Mouse (Mus musculus): Measurements from ENCODE around the gene Endou. TPM values are rescaled to one million over a fixed set of nuclear protein-coding genes. Genes with fewer than 3 reads are reported as not detected.

Endou gene
- 2.7 and 3.0 TPM in 2 replicates for polyA plus RNA-seq (2015; fragmentation: Nextera tagmentation; extraction: Ambion mirVana)

GRCm38 (mm10) chr15:97731111-97731510, at the start of gene Endou:
Gene Endou, minus strand, starts transcription at chr15:97731339.
- H3K36me3 ChIP-seq = no peaks in the 10 kb centered on the region
- H3K9ac ChIP-seq = no peak within 1 kb of the TSS
- H3K27me3 ChIP-seq = no peaks in the 10 kb centered on the region
- ATAC-seq (ENCODE audit: low FRiP score, low read depth) = no peak
- H3K4me3 ChIP-seq = no peak within 1 kb of the TSS
- no peaks in the 10 kb centered on the region for H3K9me3 ChIP-seq
- 76% methylated on average over 8 of the region's 8 CpGs for WGBS
- H3K4me1 ChIP-seq = no peaks in the 10 kb centered on the region
- H3K4me2 ChIP-seq (replicated peaks) = no peak within 1 kb of the TSS
- H3K27ac ChIP-seq = no peak within 1 kb of the TSS

- Histone ChIP-seq H3K9ac (no peak overlapping the region), H3K27ac (peak overlapping the region; percentile 76), H3K9me3 (no peaks in the 10 kb centered on the region), H3K4me1 (peaks cover 44% of the 10 kb centered on the region), H3K4me3 (no peak overlapping the region), H3K27me3 (no peaks in the 10 kb centered on the region), H3K4me2 (replicated peaks) (peak overlapping the region; percentile 19), H3K36me3 (no peaks in the 10 kb centered on the region)
- 20% methylated on average over 12 of the region's 12 CpGs for WGBS
- ATAC-seq (ENCODE audit: low FRiP score, low read depth) = no peak
These were observed 49.5 kb upstream of the Endou start for GRCm38 (mm10) chr15:97780611-97781031.

- Histone ChIP-seq H3K27ac (peak overlapping the region; percentile 76; the same call in 1 of the 2 replicates), H3K9ac (no peak overlapping the region), H3K4me1 (peaks cover 43% of the 10 kb centered on the region), H3K27me3 (no peaks in the 10 kb centered on the region), H3K36me3 (no peaks in the 10 kb centered on the region), H3K9me3 (no peaks in the 10 kb centered on the region), H3K4me3 (no peak overlapping the region), H3K4me2 (replicated peaks) (no peak overlapping the region)
- 89% methylated on average over 1 of the region's 1 CpGs for WGBS
- no peak for ATAC-seq (ENCODE audit: low FRiP score, low read depth)
These were observed 48.4 kb upstream of the Endou start for GRCm38 (mm10) chr15:97779576-97779975.

- ATAC-seq (ENCODE audit: low FRiP score, low read depth) = no peak
- no peak within 1 kb of the TSS for H3K4me2 ChIP-seq (replicated peaks)
- H3K27me3 ChIP-seq = no peaks in the 10 kb centered on the region
- no peaks in the 10 kb centered on the region for H3K9me3 ChIP-seq
- 76% methylated on average over 8 of the region's 8 CpGs for WGBS
- no peak within 1 kb of the TSS for H3K9ac ChIP-seq
- H3K27ac ChIP-seq = 0 out of 2 replicates have a peak within 1 kb of the TSS, but pooled peaks have one; percentile 22
- H3K36me3 ChIP-seq = no peaks in the 10 kb centered on the region
- peaks cover 51% of the 10 kb centered on the region for H3K4me1 ChIP-seq
- no peak within 1 kb of the TSS for H3K4me3 ChIP-seq
These were observed 47.4 kb upstream of the Endou start, which contains the start of gene Slc48a1 for GRCm38 (mm10) chr15:97778311-97779098. Gene Slc48a1, plus strand, starts transcription at chr15:97778520.

GRCm38 (mm10) chr15:97776919-97777318, 45.8 kb upstream of the Endou start:
- no peak for ATAC-seq (ENCODE audit: low FRiP score, low read depth)
- 65% methylated on average over 6 of the region's 6 CpGs for WGBS
- peaks cover 55% of the 10 kb centered on the region for H3K4me1 ChIP-seq

GRCm38 (mm10) chr15:97776514-97776913, 45.4 kb upstream of the Endou start:
- WGBS = 9% methylated on average over 8 of the region's 8 CpGs
- Histone ChIP-seq H3K27ac (no peak overlapping the region), H3K36me3 (no peaks in the 10 kb centered on the region), H3K4me3 (no peak overlapping the region), H3K4me2 (replicated peaks) (no peak overlapping the region), H3K4me1 (peaks cover 52% of the 10 kb centered on the region), H3K27me3 (no peaks in the 10 kb centered on the region), H3K9me3 (no peaks in the 10 kb centered on the region), H3K9ac (no peak overlapping the region)
- 0 out of 2 replicates have a peak, but pooled peaks have one; percentile 13 for ATAC-seq (ENCODE audit: low FRiP score, low read depth)

More at GRCm38 (mm10) chr15:97776919-97777318, 45.8 kb upstream of the Endou start:
- H3K36me3 ChIP-seq = no peaks in the 10 kb centered on the region
- H3K27ac ChIP-seq = no peak overlapping the region
- no peak overlapping the region for H3K4me2 ChIP-seq (replicated peaks)
- H3K27me3 ChIP-seq = no peaks in the 10 kb centered on the region
- H3K9ac ChIP-seq = no peak overlapping the region
- H3K4me3 ChIP-seq = no peak overlapping the region
- no peaks in the 10 kb centered on the region for H3K9me3 ChIP-seq

- H3K27ac ChIP-seq = peak overlapping the region; percentile 81; the same call in 1 of the 2 replicates
- H3K4me3 ChIP-seq = no peak overlapping the region
- H3K9me3 ChIP-seq = no peaks in the 10 kb centered on the region
- ATAC-seq (ENCODE audit: low FRiP score, low read depth) = no peak
- no peak overlapping the region for H3K4me2 ChIP-seq (replicated peaks)
- H3K36me3 ChIP-seq = no peaks in the 10 kb centered on the region
- peaks cover 4% of the 10 kb centered on the region; the same call in 1 of the 2 replicates for H3K27me3 ChIP-seq
- H3K4me1 ChIP-seq = peaks cover 35% of the 10 kb centered on the region
- 67% methylated on average over 5 of the region's 5 CpGs for WGBS
- H3K9ac ChIP-seq = no peak overlapping the region
These were observed 42.8 kb upstream of the Endou start for GRCm38 (mm10) chr15:97773961-97774370.

- peak overlapping the region; percentile 81 for H3K27ac ChIP-seq
- peak; percentile 64; the same call in 1 of the 2 replicates for ATAC-seq (ENCODE audit: low FRiP score, low read depth)
- no peak overlapping the region; the same call in 1 of the 2 replicates for H3K9ac ChIP-seq
- no peaks in the 10 kb centered on the region for H3K36me3 ChIP-seq
- H3K9me3 ChIP-seq = no peaks in the 10 kb centered on the region
- peaks cover 39% of the 10 kb centered on the region for H3K4me1 ChIP-seq
- H3K4me2 ChIP-seq (replicated peaks) = peak overlapping the region; percentile 22
- H3K4me3 ChIP-seq = no peak overlapping the region
- H3K27me3 ChIP-seq = peaks cover 4% of the 10 kb centered on the region; the same call in 1 of the 2 replicates
- WGBS = 18% methylated on average over 5 of the region's 5 CpGs
These were observed 42.0 kb upstream of the Endou start for GRCm38 (mm10) chr15:97773108-97773507.

GRCm38 (mm10) chr15:97770280-97770679, 39.1 kb upstream of the Endou start:
- Histone ChIP-seq H3K9me3 (no peaks in the 10 kb centered on the region), H3K27ac (no peak overlapping the region), H3K4me3 (no peak overlapping the region), H3K9ac (no peak overlapping the region), H3K27me3 (peaks cover 14% of the 10 kb centered on the region), H3K4me1 (peaks cover 62% of the 10 kb centered on the region), H3K36me3 (no peaks in the 10 kb centered on the region), H3K4me2 (replicated peaks) (no peak overlapping the region)
- no peak for ATAC-seq (ENCODE audit: low FRiP score, low read depth)
- 85% methylated on average over 8 of the region's 8 CpGs for WGBS

GRCm38 (mm10) chr15:97768192-97768591, 37.1 kb upstream of the Endou start:
- Histone ChIP-seq H3K9ac (peak overlapping the region; percentile 72), H3K27ac (peak overlapping the region; percentile 66), H3K9me3 (no peaks in the 10 kb centered on the region), H3K4me3 (peak overlapping the region; percentile 51), H3K4me2 (replicated peaks) (peak overlapping the region; percentile 91), H3K4me1 (peaks cover 53% of the 10 kb centered on the region), H3K36me3 (no peaks in the 10 kb centered on the region), H3K27me3 (peaks cover 14% of the 10 kb centered on the region)
- 1% methylated on average over 18 of the region's 18 CpGs for WGBS
- ATAC-seq (ENCODE audit: low FRiP score, low read depth) = peak; percentile 34; the same call in 1 of the 2 replicates

GRCm38 (mm10) chr15:97767280-97768186, 36.4 kb upstream of the Endou start, which contains the start of gene Rapgef3:
Gene Rapgef3, minus strand, starts transcription at chr15:97767972.
- Histone ChIP-seq H3K4me2 (replicated peaks) (peak within 1 kb of the TSS; percentile 91), H3K27me3 (peaks cover 14% of the 10 kb centered on the region), H3K9ac (peak within 1 kb of the TSS; percentile 72), H3K4me3 (peak within 1 kb of the TSS; percentile 51), H3K4me1 (peaks cover 52% of the 10 kb centered on the region), H3K27ac (peak within 1 kb of the TSS; percentile 66), H3K9me3 (no peaks in the 10 kb centered on the region), H3K36me3 (no peaks in the 10 kb centered on the region)
- peak; percentile 83 for ATAC-seq (ENCODE audit: low FRiP score, low read depth)
- under 1% methylated on average over 43 of the region's 44 CpGs for WGBS
